ENCODE assay signal across 10 mouse cellular contexts in the genomic region with DNA sequence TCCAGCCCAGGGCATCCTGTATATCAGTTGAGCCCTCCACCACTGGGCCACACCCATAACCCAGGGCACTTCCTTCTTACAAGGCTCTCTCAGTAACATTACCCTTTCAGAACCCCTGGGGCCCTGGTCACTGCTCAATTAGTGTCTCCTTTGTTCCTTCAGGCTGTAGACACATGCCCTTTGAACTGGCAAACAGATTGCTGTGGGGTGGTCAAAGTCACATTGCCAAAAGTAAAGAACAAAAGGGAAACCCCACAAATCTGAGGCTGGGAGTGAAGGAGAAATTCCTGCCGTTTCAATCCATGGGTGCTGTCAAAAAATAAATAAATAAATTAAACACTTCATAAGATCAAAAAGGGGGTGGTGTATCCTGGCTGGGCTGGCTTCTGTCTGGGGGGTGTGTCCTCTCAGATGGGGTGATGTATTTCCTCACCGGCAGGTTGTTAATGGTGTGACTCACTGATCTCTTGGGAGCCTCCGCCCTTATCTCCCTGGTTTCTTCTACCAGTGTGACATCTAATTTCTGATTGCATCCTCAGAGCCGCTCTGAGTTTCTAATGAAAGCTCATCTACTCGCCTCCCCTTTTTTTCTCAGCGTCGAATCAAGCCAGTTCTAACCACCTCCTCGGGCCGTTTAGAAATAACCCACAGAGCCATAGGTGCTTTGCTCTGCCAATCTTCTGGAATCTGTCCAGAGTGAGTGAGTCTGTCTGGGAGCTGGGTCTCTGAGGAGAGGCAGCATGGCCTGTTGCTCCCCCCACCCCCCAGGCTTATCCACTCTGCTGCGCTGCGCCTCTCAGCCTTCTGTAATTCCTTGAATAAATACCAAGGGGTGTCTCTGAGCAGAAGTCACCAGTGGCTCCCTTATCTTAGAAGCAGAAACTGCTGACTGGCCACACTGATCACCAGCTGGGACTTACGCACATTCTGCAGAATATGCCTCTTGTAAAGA. TPM values are rescaled to one million over a fixed set of nuclear protein-coding genes. Genes with fewer than 3 reads are reported as not detected.
DNase-seq lines count a peak whose midpoint lies in the region; ATAC-seq and TF ChIP-seq lines count a peak whose summit lies in the region.
"Had no signal": no experiment of that assay in that cellular context is flagged by ENCODE, and none has a peak within 500 bp of the region (broad histone marks: within the 10 kb centered on the region; RNA-seq: fewer than 3 reads in every experiment).

No protein-coding gene starts in this region.

- peaks cover 4% of the 10 kb centered on the region; the same call in 1 of the 2 replicates for H3K27me3 ChIP-seq in heart, embryonic 12.5 days (replicated peaks)
- no peaks in the 10 kb centered on the region for H3K27me3 ChIP-seq in E14TG2a.4 (ENCODE audit: insufficient read depth, low read length)
- H3K27me3 ChIP-seq in liver, embryonic 12.5 days (replicated peaks), result no peaks in the 10 kb centered on the region
- H3K27me3 ChIP-seq: CH12.LX had no signal

- H3K9me3 ChIP-seq in heart, embryonic 12.5 days (replicated peaks), result no peaks in the 10 kb centered on the region
- H3K9me3 ChIP-seq in E14TG2a.4 (ENCODE audit: low read length), result no peaks in the 10 kb centered on the region
- no peaks in the 10 kb centered on the region for H3K9me3 ChIP-seq in liver, embryonic 12.5 days (replicated peaks)
- H3K9me3 ChIP-seq: megakaryocyte, embryonic 14.5 days had no signal

- H3K9ac ChIP-seq in heart, embryonic 12.5 days, result no peak overlapping the region
- H3K9ac ChIP-seq in liver, embryonic 12.5 days, result no peak overlapping the region

- peak; percentile 39; the same call in 1 of the 2 replicates for ATAC-seq in heart, embryonic 12.5 days (ENCODE audit: insufficient number of reproducible peaks, low FRiP score)
- ATAC-seq in liver, embryonic 12.5 days, result peak; percentile 61; the same call in 1 of the 2 replicates

- no peak for TF ChIP-seq CTCF in E14TG2a.4 (conservative IDR thresholded peaks at IDR 0.05; ENCODE audit: low read length)

- no peak overlapping the region for H3K27ac ChIP-seq in heart, embryonic 12.5 days (ENCODE audit: poor library complexity, severe bottlenecking)
- H3K27ac ChIP-seq in liver, embryonic 12.5 days, result peak overlapping the region; percentile 73

- no peak for DNase-seq in heart, adult 9 months (ENCODE audit: low spot score in 2 of 2)
- peak; percentile 43 for DNase-seq in embryo, embryonic 10 days (ENCODE audit: low spot score)
- DNase-seq in thymus, postnatal 10 days (ENCODE audit: low spot score in 2 of 2), result no peak
- no peak for DNase-seq in thymus, postnatal 0 days (ENCODE audit: low spot score)
- no peak for DNase-seq in left cerebral cortex, adult 8-10 months (ENCODE audit: low spot score in 2 of 2)

- peaks cover 12% of the 10 kb centered on the region; the same call in 1 of the 2 replicates for H3K4me1 ChIP-seq in heart, embryonic 12.5 days (replicated peaks)
- peaks cover 31% of the 10 kb centered on the region for H3K4me1 ChIP-seq in E14TG2a.4 (replicated peaks; ENCODE audit: low read depth, low read length)
- peaks cover 17% of the 10 kb centered on the region for H3K4me1 ChIP-seq in liver, embryonic 12.5 days

- peak overlapping the region; percentile 49 for H3K4me2 ChIP-seq in heart, embryonic 12.5 days
- peak overlapping the region; percentile 25; the same call in 1 of the 2 replicates for H3K4me2 ChIP-seq in liver, embryonic 12.5 days

- no peaks in the 10 kb centered on the region for H3K36me3 ChIP-seq in heart, embryonic 12.5 days
- H3K36me3 ChIP-seq in E14TG2a.4 (ENCODE audit: insufficient read depth, low read length), result no peaks in the 10 kb centered on the region
- no peaks in the 10 kb centered on the region for H3K36me3 ChIP-seq in liver, embryonic 12.5 days

- H3K4me3 ChIP-seq in heart, embryonic 12.5 days, result no peak overlapping the region; the same call in 1 of the 2 replicates
- H3K4me3 ChIP-seq in E14TG2a.4 (replicated peaks; ENCODE audit: low read length), result peak overlapping the region; percentile 29
- H3K4me3 ChIP-seq in liver, embryonic 12.5 days, result no peak overlapping the region
- H3K4me3 ChIP-seq: megakaryocyte, embryonic 14.5 days had no signal

- WGBS in heart, embryonic 12.5 days, result 12% methylated on average over 12 of the region's 12 CpGs
- WGBS in liver, embryonic 12.5 days (ENCODE audit: insufficient replicate concordance), result 29% methylated on average over 12 of the region's 12 CpGs

RNA-seq across cellular contexts. Expression of gene Acsl1, which starts 24.6 kb away (rescaled TPM):
- 23.3 and 24.5 TPM in 2 replicates for polyA plus RNA-seq in heart, embryonic 12.5 days (2016; fragmentation: Nextera tagmentation; extraction: Ambion mirVana)
- 42.5 and 44.1 TPM in 2 replicates for polyA plus RNA-seq in liver, embryonic 12.5 days (2016; fragmentation: Nextera tagmentation; extraction: Ambion mirVana)
- 6.6 and 8.4 TPM in 2 replicates for polyA plus RNA-seq in thymus, postnatal 0 days (2015; fragmentation: Nextera tagmentation; extraction: Ambion mirVana)
- total RNA-seq in left cerebral cortex, adult 8-10 months (2022), result 10 to 100 TPM; 50.1 to 55.8 (median 53.3) TPM
